Mouse (Mus musculus) kidney, adult 2 months (tissue): ENCODE results near the gene Fbxo36.

Experiments
- CTCF ChIP-seq: fragments of 200-500 bp; conservative IDR thresholded peaks from 2 replicates; pipeline ENCODE4 v1.5.1; 2011; ENCODE audit warnings: low read depth, mild to moderate bottlenecking, control low read depth, low read length, moderate library complexity, mixed read lengths; ENCODE audit not compliant: insufficient read depth, insufficient read length
- POLR2A ChIP-seq: fragments of 200-500 bp; IDR thresholded peaks from one replicate; pipeline ENCODE4 v1.6.1; 2011; ENCODE audit warnings: low read depth, low read length, control low read depth

DNA sequence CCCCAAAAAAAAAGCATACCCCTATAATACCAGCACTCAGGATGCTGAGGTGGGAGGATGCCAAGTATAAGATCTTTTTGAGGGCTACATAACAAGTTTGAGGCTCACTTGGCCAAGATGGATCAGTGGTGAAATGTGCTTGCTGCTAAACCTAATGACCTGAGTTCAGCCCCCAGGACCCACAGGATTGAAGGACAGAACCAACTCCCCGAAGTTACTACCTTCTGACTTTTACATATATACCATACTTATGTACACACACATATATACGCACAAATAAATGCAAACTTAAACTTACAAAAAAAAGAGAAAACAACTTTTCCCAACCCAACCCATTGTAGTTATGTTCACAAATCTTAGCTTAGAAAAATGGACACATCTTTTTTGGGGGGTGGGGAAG is 3.7 kb downstream of the Fbxo36 start:
- TF ChIP-seq POLR2A: no peak
- TF ChIP-seq CTCF: no peak
